Mouse (Mus musculus) c-Kit-positive CD71-positive TER-119-negative erythroid progenitor cells, embryonic 14.5 days (primary cell): ENCODE data around the gene Spop.
"Not testable (repeated sequence)": the region's sequence is repeated elsewhere in the genome, so short reads cannot be mapped to it uniquely, and the experiment has no call there.

ENCODE experiments used
- DNase-seq: peaks from one replicate; pipeline ENCODE4 v3.0.0-alpha.2; 2013; ENCODE audit warnings: low read depth

Gene Spop

GRCm38 (mm10) chr11:95391201-95391600 is 22.7 kb upstream of the Spop start:
- DNase-seq, result no peak

DNA sequence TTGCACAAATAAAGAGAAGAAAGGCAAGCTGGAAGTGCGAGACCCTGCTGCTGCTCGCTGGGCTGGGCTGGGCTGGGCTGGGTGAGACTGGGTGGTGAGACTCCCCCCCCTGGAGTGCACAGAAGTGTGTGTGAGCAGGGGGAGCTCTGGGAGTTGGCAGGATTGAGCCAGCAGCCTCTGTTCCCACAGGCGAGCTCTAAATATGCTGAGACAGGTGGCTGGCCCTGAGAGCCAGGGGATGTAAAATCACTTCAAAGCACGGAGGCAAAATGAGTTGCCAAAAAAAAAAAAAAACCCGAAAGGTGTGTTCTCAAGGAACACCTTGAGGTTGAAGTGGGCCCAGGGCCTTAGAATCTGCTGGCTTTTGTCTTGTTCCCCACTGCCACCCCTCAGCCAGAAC is 22.1 kb upstream of the Spop start:
- no peak for DNase-seq

DNA sequence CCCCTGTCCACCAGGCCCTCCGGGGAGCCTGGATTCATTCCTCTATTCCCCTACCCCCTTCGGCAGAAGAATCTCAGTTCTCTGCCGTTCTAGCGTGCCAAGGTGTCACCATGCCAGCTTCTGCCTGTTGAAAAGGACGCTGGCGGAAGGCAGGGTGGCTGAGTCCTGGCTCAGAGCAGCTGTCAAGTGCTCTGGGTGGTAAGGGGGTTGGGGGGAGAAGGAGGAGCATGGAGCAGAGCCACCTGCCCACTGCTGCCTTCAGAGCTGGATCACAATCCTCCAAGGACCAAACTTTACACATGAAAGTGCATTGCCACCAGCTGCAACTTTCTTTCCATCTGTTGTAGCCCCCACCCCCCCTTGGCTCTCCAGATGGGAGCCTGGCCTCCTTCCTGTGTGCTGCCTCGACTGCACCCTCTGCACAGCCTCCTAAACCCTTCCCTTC is 21.6 kb upstream of the Spop start:
- DNase-seq, result no peak

DNA sequence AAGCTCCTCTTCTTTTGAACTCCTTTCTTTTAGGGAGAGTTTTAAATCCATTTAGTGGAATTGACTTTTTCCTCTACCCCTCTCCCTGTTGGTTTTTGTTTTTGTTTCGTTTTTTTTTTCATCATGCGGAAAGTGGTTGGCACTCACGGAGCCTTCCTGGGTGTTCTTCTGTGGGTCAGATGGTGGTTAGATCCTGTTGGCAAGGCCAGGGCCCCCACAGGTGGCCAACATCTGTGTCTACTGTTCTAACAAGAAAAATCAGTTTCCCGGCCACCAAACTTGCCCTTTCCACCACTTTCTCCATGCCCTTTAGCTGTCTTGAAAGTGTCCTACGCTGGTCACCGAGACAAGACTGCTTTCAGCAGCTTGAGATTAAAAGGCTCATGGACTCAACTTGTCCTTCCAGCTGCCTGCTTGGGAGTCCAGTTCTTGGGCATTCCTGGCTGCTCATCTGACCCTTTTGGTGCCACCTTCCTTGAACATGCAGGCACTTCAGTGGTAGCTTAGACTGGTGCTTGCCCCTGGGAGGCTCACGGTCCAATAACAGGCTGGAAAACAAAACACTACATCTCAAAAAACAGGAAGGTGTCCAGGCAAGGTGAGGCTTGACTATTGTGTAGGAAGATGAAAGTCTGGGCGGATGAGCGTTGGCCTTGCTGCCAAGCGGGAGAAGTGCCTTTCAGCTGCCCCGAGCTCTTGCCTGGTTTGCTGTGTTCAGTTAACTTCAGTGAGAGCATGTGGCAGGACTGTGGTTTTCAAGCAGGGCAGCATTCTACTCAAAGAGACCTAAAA is 21.0 kb upstream of the Spop start:
- no peak for DNase-seq

DNA sequence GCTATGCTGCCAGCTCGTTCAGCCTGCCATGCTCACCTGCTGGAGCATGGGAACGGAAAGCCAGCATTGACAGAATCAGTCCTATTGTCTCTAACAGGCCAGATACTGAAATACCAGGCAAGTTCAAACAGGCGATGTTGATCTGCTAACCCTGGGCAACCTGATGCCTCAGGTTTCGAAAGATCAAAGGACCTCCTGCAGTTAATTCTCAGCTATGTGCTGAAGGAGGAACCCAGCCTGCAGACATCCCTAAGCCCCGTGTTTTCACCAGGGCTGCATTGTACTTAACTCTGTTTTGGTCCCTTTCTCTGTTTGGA is 20.4 kb upstream of the Spop start:
- DNase-seq, result no peak

GRCm38 (mm10) chr11:95394112-95394511 is 19.8 kb upstream of the Spop start:
- no peak for DNase-seq

DNA sequence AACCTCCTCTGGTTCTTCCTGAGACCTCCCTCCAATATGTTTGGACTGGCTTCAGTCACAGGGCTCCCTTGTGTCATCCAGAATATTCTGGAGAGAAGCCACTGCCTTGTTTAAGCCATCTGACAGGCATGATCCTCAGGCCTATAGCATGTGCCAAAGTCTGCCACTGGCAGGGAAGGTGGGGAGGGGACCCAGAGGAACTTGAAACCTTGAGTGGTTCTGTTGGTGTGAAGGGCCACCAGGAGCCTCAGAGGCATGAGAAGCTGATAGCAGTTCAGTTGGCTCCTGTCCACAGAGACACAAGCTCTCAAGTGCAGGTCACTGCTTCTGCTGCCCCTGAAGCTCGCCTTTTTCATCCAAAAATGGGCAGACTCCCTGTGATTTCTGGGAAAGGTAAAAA is 17.3 kb upstream of the Spop start:
- no peak for DNase-seq

- DNase-seq, result no peak
Observed at GRCm38 (mm10) chr11:95397843-95398835, 15.7 kb upstream of the Spop start.

DNA sequence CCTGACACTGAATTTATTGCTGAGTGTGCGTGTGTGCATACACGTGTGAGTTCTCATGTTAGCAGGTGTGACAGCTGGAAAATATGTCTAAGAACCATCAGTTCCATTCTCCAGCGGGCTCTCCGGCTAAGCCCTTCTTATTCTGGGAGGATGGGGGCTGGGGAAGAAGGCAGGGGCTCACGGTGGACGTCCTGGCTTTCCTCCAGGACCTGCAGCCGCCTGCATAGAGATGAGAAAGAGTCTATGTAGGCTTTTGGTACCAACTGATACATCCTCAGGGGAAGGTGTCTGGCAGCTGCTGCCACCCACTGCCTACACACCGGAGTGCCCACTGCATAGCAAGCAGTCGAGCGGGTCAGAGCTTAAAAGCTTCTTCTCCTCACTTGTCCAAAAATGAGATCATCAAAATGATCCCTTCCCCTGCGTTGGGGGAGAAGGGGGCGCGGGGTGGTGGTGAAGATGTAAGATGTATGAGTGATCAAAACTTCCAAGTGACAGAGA is 14.3 kb upstream of the Spop start:
- DNase-seq, result no peak

GRCm38 (mm10) chr11:95401568-95401967 is 12.3 kb upstream of the Spop start:
- DNase-seq, result no peak

DNA sequence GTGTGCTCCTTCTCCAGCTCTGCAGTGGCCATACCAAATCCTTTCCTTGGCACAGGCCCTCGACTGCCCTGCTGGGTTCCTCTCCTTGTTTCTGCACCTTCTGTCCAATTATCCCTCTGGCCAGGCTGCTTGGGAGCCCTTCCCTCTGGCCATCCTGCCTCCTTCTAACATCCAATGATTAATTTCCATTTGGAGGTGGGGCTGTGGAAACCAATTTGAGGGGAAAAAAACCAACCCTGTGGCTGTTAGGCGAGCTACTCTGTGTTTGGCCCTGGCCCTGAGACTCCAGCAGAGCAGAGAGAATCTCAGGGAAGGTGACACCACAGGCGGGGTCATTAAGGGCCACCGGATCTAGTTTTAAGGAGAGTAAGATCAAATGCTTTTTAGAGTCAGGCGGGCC is 11.7 kb upstream of the Spop start:
- DNase-seq, result no peak

GRCm38 (mm10) chr11:95402658-95403101 is 11.2 kb upstream of the Spop start:
- DNase-seq, result no peak

DNA sequence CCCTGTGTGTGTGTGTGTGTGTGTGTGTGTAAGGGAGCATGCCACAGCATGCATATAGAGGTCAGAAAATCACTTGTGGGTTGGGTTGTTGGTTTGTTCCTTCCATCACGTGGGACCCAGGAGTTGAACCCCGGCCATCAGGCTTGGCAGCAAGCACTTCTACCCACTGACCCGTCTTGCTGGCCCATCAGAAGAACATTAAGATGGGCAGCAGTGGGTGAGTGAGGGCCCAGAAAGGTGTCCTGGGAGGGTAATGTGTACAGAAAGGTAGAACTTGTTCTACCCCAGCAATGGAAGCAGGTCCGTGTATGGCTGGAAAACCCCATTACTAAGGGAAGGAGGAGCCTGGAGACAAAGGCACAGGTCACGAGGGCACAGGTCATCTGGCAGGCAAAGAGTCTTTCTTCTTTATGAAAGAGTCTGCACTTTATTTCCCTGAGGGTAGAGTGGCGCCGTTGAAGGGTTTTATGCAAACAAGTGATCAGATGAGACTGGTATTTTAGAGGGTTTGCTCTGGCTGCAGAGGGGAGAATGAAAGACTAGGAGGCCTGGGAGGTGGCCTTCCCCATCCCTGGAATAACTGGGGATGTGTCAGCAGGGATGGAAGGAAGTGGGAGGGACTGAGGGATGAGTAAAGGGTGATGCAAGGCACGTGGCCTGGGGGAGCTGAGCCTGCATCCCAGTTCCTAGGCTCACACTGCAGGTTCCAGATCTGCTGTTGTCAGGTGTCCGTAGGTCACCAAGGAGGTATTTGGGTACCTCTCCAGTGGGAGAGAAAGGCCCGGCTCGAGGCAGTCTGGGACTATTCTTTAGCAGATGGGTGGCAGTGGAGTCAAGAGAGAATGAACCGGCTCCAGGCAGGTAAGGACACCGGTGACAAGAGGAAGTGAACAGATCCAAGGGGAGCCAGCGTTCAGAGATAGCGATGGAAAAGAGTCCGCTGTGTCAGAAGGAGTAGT is 10.2 kb upstream of the Spop start:
- no peak for DNase-seq

DNA sequence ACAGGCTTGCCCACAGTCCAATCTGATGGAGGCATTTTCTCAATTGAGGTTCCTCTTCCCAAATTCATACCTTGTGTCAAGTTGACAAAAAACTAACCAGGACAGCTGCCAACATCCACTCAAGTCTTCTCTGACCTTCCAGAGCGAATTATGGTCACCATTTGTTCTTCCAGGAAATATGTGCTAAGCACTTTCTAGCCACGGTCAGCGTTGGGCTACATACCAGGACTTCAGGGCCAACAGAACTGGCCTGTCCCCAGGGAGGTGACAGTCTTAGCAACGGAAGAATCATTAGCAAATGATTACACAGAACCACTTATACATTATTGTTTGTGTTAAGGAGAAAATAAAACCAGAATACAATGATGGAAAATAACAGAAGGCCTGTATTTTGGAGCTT is 8.1 kb upstream of the Spop start:
- no peak for DNase-seq

DNA sequence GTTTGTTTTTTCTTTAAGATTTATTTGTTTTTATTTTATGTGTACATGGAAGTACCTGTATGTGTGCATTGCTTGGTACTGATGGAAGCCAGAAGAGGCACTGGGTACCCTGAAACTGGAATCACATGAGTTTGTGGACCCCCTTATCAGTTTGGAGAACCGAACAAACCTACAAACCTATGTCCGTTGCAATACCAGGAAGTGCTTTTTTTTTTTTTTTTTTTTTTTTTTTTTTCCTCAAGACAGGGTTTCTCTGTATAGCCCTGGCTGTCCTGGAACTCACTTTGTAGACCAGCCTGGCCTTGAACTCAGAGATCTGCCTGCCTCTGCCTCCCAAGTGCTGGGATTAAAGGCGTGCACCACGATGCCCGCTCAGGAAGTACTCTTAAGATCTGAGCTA is 7.5 kb upstream of the Spop start:
- DNase-seq, result not testable (repeated sequence)

- no peak for DNase-seq
Observed at GRCm38 (mm10) chr11:95409450-95410112, 4.3 kb upstream of the Spop start.

- no peak for DNase-seq
Observed at GRCm38 (mm10) chr11:95411453-95412013, 2.3 kb upstream of the Spop start.

GRCm38 (mm10) chr11:95412615-95413014 is 1.3 kb upstream of the Spop start:
- DNase-seq, result no peak

GRCm38 (mm10) chr11:95414536-95415161 is 769 bp downstream of the Spop start:
- DNase-seq, result peak; percentile 95

GRCm38 (mm10) chr11:95415931-95416330 is 2.1 kb downstream of the Spop start:
- no peak for DNase-seq
